Mouse (Mus musculus) cerebellum, adult 9-11 months (tissue): ENCODE data around the gene Olfr311.

Experiments used
- DNase-seq: peaks from one replicate; pipeline ENCODE4 v3.0.0; 2022

Olfr311 gene

GRCm38 (mm10) chr11:58890511-58890910, 51.5 kb downstream of the Olfr311 start:
- no peak for DNase-seq
